Mouse (Mus musculus): ENCODE measurements at regions not wholly inside any gene's neighbourhood (a gene's known extent, or its start where the extent isn't known, plus 50 kb on each side); places are given as distances from the start of the nearest gene placed in this dataset.
"Not testable (repeated sequence)": the region's sequence is repeated elsewhere in the genome, so short reads cannot be mapped to it uniquely, and the experiment has no call there.

- no peaks in the 10 kb centered on the region for H3K4me1 ChIP-seq (ENCODE audit: control insufficient read depth, insufficient read depth, low read length)
Measured at GRCm38 (mm10) chr16:82899611-82900010, 71.4 kb downstream of the Gm21833 start.

GRCm38 (mm10) chr16:82920533-82920932 lies 92.4 kb downstream of the Gm21833 start:
- H3K4me3 ChIP-seq (ENCODE audit: low read depth, low read length) = no peak overlapping the region
- H3K9ac ChIP-seq (ENCODE audit: low read depth, low read length) = no peak overlapping the region
- H3K4me1 ChIP-seq (ENCODE audit: control insufficient read depth, insufficient read depth, low read length) = no peaks in the 10 kb centered on the region
- no peak for ATAC-seq
- H3K27me3 ChIP-seq (ENCODE audit: control insufficient read depth, insufficient read depth, low read depth, low read length) = no peaks in the 10 kb centered on the region
- 94% methylated on average over 9 of the region's 9 CpGs for WGBS
- no peaks in the 10 kb centered on the region for H3K36me3 ChIP-seq (ENCODE audit: control insufficient read depth, insufficient read depth, low read length)
- H3K27ac ChIP-seq (ENCODE audit: low read length) = no peak overlapping the region
- H3K4me2 ChIP-seq (ENCODE audit: low read length) = no peak overlapping the region
- H3K9me3 ChIP-seq (replicated peaks; ENCODE audit: control insufficient read depth, low read length, poor library complexity, severe bottlenecking) = no peaks in the 10 kb centered on the region; the same call in 1 of the 2 replicates

More at GRCm38 (mm10) chr16:82899611-82900010, 71.4 kb downstream of the Gm21833 start:
- Histone ChIP-seq H3K27ac (ENCODE audit: low read length) (no peak overlapping the region), H3K9ac (ENCODE audit: low read depth, low read length) (no peak overlapping the region), H3K9me3 (replicated peaks; ENCODE audit: control insufficient read depth, low read length, poor library complexity, severe bottlenecking) (no peaks in the 10 kb centered on the region), H3K36me3 (ENCODE audit: control insufficient read depth, insufficient read depth, low read length) (no peaks in the 10 kb centered on the region), H3K4me3 (ENCODE audit: low read depth, low read length) (no peak overlapping the region), H3K27me3 (ENCODE audit: control insufficient read depth, insufficient read depth, low read depth, low read length) (no peaks in the 10 kb centered on the region), H3K4me2 (ENCODE audit: low read length) (no peak overlapping the region)
- WGBS = 81% methylated on average over 6 of the region's 6 CpGs
- no peak for ATAC-seq

GRCm38 (mm10) chr16:82958951-82959350 lies 130.8 kb downstream of the Gm21833 start:
- H3K36me3 ChIP-seq (ENCODE audit: control insufficient read depth, insufficient read depth, low read length); H3K9ac ChIP-seq (ENCODE audit: low read depth, low read length); H3K4me2 ChIP-seq (ENCODE audit: low read length); H3K9me3 ChIP-seq (replicated peaks; ENCODE audit: control insufficient read depth, low read length, poor library complexity, severe bottlenecking); H3K4me3 ChIP-seq (ENCODE audit: low read depth, low read length); ATAC-seq; H3K27ac ChIP-seq (ENCODE audit: low read length); H3K4me1 ChIP-seq (ENCODE audit: control insufficient read depth, insufficient read depth, low read length); H3K27me3 ChIP-seq (ENCODE audit: control insufficient read depth, insufficient read depth, low read depth, low read length): not testable (repeated sequence)
- WGBS = 81% methylated on average over 3 of the region's 3 CpGs

DNA sequence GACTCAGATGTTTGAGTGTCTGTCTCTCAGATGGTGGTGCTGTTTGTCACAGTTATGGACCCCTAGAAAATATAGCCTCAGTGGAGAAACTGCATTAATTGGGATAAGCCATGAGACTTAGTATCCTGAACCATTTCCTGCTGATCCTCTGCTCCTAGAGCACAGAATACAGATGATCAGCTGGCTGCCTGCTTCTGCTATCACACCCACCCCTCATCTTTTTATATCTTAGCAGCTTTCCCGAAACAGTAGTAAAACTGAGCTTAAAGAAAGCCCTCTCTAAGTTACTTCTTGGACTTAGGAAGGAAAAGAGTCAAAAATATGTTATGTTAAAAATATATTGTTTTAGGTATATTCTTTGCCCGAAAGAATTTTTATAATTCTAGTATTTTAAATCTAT lies 163.5 kb downstream of the Gm21833 start:
- no peaks in the 10 kb centered on the region for H3K36me3 ChIP-seq (ENCODE audit: control insufficient read depth, insufficient read depth, low read length)
- H3K9ac ChIP-seq (ENCODE audit: low read depth, low read length) = no peak overlapping the region
- no peak overlapping the region for H3K4me2 ChIP-seq (ENCODE audit: low read length)
- ATAC-seq = no peak
- H3K4me3 ChIP-seq (ENCODE audit: low read depth, low read length) = no peak overlapping the region
- H3K27ac ChIP-seq (ENCODE audit: low read length) = no peak overlapping the region
- 84% methylated on average over 2 of the region's 2 CpGs for WGBS
- H3K27me3 ChIP-seq (ENCODE audit: control insufficient read depth, insufficient read depth, low read depth, low read length) = no peaks in the 10 kb centered on the region
- no peaks in the 10 kb centered on the region for H3K9me3 ChIP-seq (replicated peaks; ENCODE audit: control insufficient read depth, low read length, poor library complexity, severe bottlenecking)
- H3K4me1 ChIP-seq (ENCODE audit: control insufficient read depth, insufficient read depth, low read length) = no peaks in the 10 kb centered on the region

DNA sequence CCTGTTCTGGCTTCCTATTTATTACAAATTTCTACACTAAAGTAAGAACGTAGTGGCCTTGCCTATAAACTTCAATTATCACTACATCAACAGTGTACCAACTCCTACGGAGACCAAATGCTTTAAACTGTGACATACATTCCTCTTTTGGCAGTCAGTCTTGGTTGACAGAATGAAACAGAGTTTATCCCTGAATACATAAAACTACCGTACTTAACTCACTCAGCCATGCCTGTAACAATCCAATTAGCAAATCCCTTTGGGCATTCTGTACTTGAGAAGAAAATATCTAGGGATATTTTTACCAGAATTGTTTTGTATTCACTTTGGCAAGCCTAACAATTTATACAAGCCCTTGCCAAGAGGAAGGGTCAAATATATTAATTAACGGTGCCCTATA lies 169.7 kb downstream of the Gm21833 start:
- 31% methylated on average over 4 of the region's 4 CpGs for WGBS
- H3K9ac ChIP-seq (ENCODE audit: low read depth, low read length) = no peak overlapping the region
- no peaks in the 10 kb centered on the region for H3K9me3 ChIP-seq (replicated peaks; ENCODE audit: control insufficient read depth, low read length, poor library complexity, severe bottlenecking)
- no peaks in the 10 kb centered on the region for H3K36me3 ChIP-seq (ENCODE audit: control insufficient read depth, insufficient read depth, low read length)
- peak; percentile 51 for ATAC-seq
- no peak overlapping the region for H3K27ac ChIP-seq (ENCODE audit: low read length)
- H3K27me3 ChIP-seq (ENCODE audit: control insufficient read depth, insufficient read depth, low read depth, low read length) = no peaks in the 10 kb centered on the region
- H3K4me3 ChIP-seq (ENCODE audit: low read depth, low read length) = no peak overlapping the region
- no peak overlapping the region for H3K4me2 ChIP-seq (ENCODE audit: low read length)
- H3K4me1 ChIP-seq (ENCODE audit: control insufficient read depth, insufficient read depth, low read length) = no peaks in the 10 kb centered on the region

GRCm38 (mm10) chr16:83021311-83021710 lies 193.1 kb downstream of the Gm21833 start:
- H3K9me3 ChIP-seq (replicated peaks; ENCODE audit: control insufficient read depth, low read length, poor library complexity, severe bottlenecking) = no peaks in the 10 kb centered on the region
- 88% methylated on average over 1 of the region's 1 CpGs for WGBS
- no peaks in the 10 kb centered on the region for H3K4me1 ChIP-seq (ENCODE audit: control insufficient read depth, insufficient read depth, low read length)
- no peak for ATAC-seq
- no peaks in the 10 kb centered on the region for H3K36me3 ChIP-seq (ENCODE audit: control insufficient read depth, insufficient read depth, low read length)
- H3K9ac ChIP-seq (ENCODE audit: low read depth, low read length) = no peak overlapping the region
- H3K27ac ChIP-seq (ENCODE audit: low read length) = no peak overlapping the region
- H3K4me3 ChIP-seq (ENCODE audit: low read depth, low read length) = no peak overlapping the region
- H3K27me3 ChIP-seq (ENCODE audit: control insufficient read depth, insufficient read depth, low read depth, low read length) = no peaks in the 10 kb centered on the region
- no peak overlapping the region for H3K4me2 ChIP-seq (ENCODE audit: low read length)

DNA sequence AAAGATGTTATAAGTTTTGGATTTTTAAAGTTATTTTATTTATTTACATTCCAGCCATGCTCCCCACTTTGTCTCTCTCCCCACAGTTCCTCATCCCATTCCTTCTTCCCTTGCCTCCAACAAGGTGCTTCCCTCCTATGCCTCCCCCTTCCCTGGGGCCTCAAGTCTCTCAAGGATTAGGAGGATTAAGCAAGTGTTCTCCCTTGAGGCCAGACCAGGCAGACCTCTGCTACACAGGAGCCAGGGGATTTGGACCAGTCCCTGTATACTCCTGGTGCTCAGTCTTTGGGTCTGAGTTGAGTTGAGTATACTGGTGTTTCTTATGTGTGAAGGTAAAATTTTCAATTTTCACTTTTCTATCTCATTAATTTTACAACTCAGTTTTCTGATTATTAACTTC lies 235.2 kb downstream of the Gm21833 start:
- H3K27ac ChIP-seq (ENCODE audit: low read length) = no peak overlapping the region
- ATAC-seq = no peak
- no peak overlapping the region for H3K9ac ChIP-seq (ENCODE audit: low read depth, low read length)
- H3K4me3 ChIP-seq (ENCODE audit: low read depth, low read length) = no peak overlapping the region
- no peaks in the 10 kb centered on the region for H3K4me1 ChIP-seq (ENCODE audit: control insufficient read depth, insufficient read depth, low read length)
- H3K4me2 ChIP-seq (ENCODE audit: low read length) = no peak overlapping the region
- no peaks in the 10 kb centered on the region for H3K9me3 ChIP-seq (replicated peaks; ENCODE audit: control insufficient read depth, low read length, poor library complexity, severe bottlenecking)
- H3K27me3 ChIP-seq (ENCODE audit: control insufficient read depth, insufficient read depth, low read depth, low read length) = no peaks in the 10 kb centered on the region
- no peaks in the 10 kb centered on the region for H3K36me3 ChIP-seq (ENCODE audit: control insufficient read depth, insufficient read depth, low read length)

DNA sequence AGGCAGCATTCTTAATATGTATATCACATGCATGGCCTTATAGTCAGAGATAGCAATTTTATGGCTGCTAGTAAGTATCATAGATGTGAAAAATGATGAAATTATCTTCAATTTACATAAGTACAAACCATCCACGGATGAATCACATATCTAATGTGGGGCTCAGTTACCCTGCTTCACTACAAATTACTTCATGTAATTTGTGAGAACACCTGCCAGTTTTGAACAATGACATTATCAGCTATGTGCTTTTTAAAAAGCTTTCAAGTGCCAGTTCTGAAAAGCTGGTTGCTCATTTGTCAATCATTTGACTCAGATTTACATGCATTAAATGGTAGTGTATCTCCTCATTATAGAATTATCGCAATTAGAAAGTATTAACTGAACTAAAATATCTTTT lies 243.3 kb downstream of the Gm21833 start:
- Histone ChIP-seq H3K27ac (ENCODE audit: low read length) (no peak overlapping the region), H3K27me3 (ENCODE audit: control insufficient read depth, insufficient read depth, low read depth, low read length) (no peaks in the 10 kb centered on the region), H3K4me3 (ENCODE audit: low read depth, low read length) (no peak overlapping the region), H3K9ac (ENCODE audit: low read depth, low read length) (no peak overlapping the region), H3K36me3 (ENCODE audit: control insufficient read depth, insufficient read depth, low read length) (no peaks in the 10 kb centered on the region), H3K9me3 (replicated peaks; ENCODE audit: control insufficient read depth, low read length, poor library complexity, severe bottlenecking) (no peaks in the 10 kb centered on the region), H3K4me1 (ENCODE audit: control insufficient read depth, insufficient read depth, low read length) (no peaks in the 10 kb centered on the region), H3K4me2 (ENCODE audit: low read length) (no peak overlapping the region)
- ATAC-seq = no peak
- WGBS = 68% methylated on average over 2 of the region's 2 CpGs

GRCm38 (mm10) chr16:83092059-83092458 lies 263.9 kb downstream of the Gm21833 start:
- no peaks in the 10 kb centered on the region for H3K36me3 ChIP-seq (ENCODE audit: control insufficient read depth, insufficient read depth, low read length)
- no peak overlapping the region for H3K4me3 ChIP-seq (ENCODE audit: low read depth, low read length)
- H3K9ac ChIP-seq (ENCODE audit: low read depth, low read length) = no peak overlapping the region
- H3K27ac ChIP-seq (ENCODE audit: low read length) = no peak overlapping the region
- H3K27me3 ChIP-seq (ENCODE audit: control insufficient read depth, insufficient read depth, low read depth, low read length) = no peaks in the 10 kb centered on the region
- no peak overlapping the region for H3K4me2 ChIP-seq (ENCODE audit: low read length)
- H3K4me1 ChIP-seq (ENCODE audit: control insufficient read depth, insufficient read depth, low read length) = no peaks in the 10 kb centered on the region
- ATAC-seq = no peak
- H3K9me3 ChIP-seq (replicated peaks; ENCODE audit: control insufficient read depth, low read length, poor library complexity, severe bottlenecking) = no peaks in the 10 kb centered on the region
- 89% methylated on average over 2 of the region's 2 CpGs for WGBS

DNA sequence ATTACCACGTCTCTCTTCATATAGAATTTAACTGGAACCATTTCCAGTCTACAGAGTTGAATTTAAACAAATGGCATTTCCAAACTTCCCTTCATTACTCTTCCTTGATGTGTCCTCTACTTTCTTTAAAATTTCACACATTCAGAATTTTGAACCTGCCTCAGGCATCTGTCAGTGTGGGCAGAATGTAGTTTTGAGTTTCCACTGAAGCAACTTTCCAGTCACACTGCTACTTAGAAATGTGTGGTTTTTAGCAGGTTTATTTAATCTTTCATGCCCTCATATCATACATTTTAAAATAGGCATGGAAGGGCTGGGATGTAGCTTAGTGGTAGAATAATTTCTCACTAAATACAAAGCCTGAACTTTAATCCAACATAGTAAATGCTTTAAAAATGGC lies 282.9 kb downstream of the Gm21833 start:
- H3K9ac ChIP-seq (ENCODE audit: low read depth, low read length) = no peak overlapping the region
- no peaks in the 10 kb centered on the region for H3K4me1 ChIP-seq (ENCODE audit: control insufficient read depth, insufficient read depth, low read length)
- H3K9me3 ChIP-seq (replicated peaks; ENCODE audit: control insufficient read depth, low read length, poor library complexity, severe bottlenecking) = no peaks in the 10 kb centered on the region
- H3K27me3 ChIP-seq (ENCODE audit: control insufficient read depth, insufficient read depth, low read depth, low read length) = no peaks in the 10 kb centered on the region
- no peaks in the 10 kb centered on the region for H3K36me3 ChIP-seq (ENCODE audit: control insufficient read depth, insufficient read depth, low read length)
- no peak overlapping the region for H3K4me2 ChIP-seq (ENCODE audit: low read length)
- H3K27ac ChIP-seq (ENCODE audit: low read length) = no peak overlapping the region
- H3K4me3 ChIP-seq (ENCODE audit: low read depth, low read length) = no peak overlapping the region
- WGBS = 83% methylated on average over 1 of the region's 1 CpGs
- ATAC-seq = no peak
